Mouse (Mus musculus) embryo, embryonic 10 days (tissue): ENCODE measurements at regions not wholly inside any gene's neighbourhood (a gene's known extent, or its start where the extent isn't known, plus 50 kb on each side); places are given as distances from the start of the nearest gene placed in this dataset.

ENCODE experiments used
- DNase-seq: peaks from one replicate; pipeline ENCODE4 v3.0.0-alpha.2; 2015; ENCODE audit warnings: low spot score

GRCm38 (mm10) chr1:83835965-83836364 is 428.0 kb upstream of the Sphkap start:
- DNase-seq, result no peak

GRCm38 (mm10) chr1:83832946-83833345 is 424.9 kb upstream of the Sphkap start:
- no peak for DNase-seq

GRCm38 (mm10) chr1:83831900-83832535 is 424.0 kb upstream of the Sphkap start:
- DNase-seq, result no peak

GRCm38 (mm10) chr1:83830025-83830645 is 422.1 kb upstream of the Sphkap start:
- no peak for DNase-seq

- DNase-seq, result peak; percentile 32
Measured at GRCm38 (mm10) chr1:83811162-83811561, 403.2 kb upstream of the Sphkap start.

- DNase-seq, result no peak
Measured at GRCm38 (mm10) chr1:83808432-83808831, 400.4 kb upstream of the Sphkap start.

- DNase-seq, result no peak
Measured at GRCm38 (mm10) chr1:83803345-83804041, 395.5 kb upstream of the Sphkap start.

- no peak for DNase-seq
Measured at GRCm38 (mm10) chr1:83801759-83802158, 393.8 kb upstream of the Sphkap start.

- no peak for DNase-seq
Measured at GRCm38 (mm10) chr1:83796961-83797891, 389.2 kb upstream of the Sphkap start.

- no peak for DNase-seq
Measured at GRCm38 (mm10) chr1:83777151-83777550, 369.2 kb upstream of the Sphkap start.

GRCm38 (mm10) chr1:83771160-83771559 is 363.2 kb upstream of the Sphkap start:
- DNase-seq, result no peak

GRCm38 (mm10) chr1:83761499-83761898 is 353.5 kb upstream of the Sphkap start:
- no peak for DNase-seq

- DNase-seq, result no peak
Measured at GRCm38 (mm10) chr1:83756866-83757265, 348.9 kb upstream of the Sphkap start.

- no peak for DNase-seq
Measured at GRCm38 (mm10) chr1:83755336-83755735, 347.3 kb upstream of the Sphkap start.

GRCm38 (mm10) chr1:83752976-83753375 is 345.0 kb upstream of the Sphkap start:
- DNase-seq, result no peak

GRCm38 (mm10) chr1:83748974-83749373 is 341.0 kb upstream of the Sphkap start:
- DNase-seq, result peak; percentile 20

- no peak for DNase-seq
Measured at GRCm38 (mm10) chr1:83748061-83748460, 340.1 kb upstream of the Sphkap start.

GRCm38 (mm10) chr1:83747412-83747811 is 339.4 kb upstream of the Sphkap start:
- no peak for DNase-seq

- DNase-seq, result peak; percentile 87
Measured at GRCm38 (mm10) chr1:83746036-83746435, 338.0 kb upstream of the Sphkap start.

GRCm38 (mm10) chr1:83736428-83737117 is 328.6 kb upstream of the Sphkap start:
- DNase-seq, result peak; percentile 73

GRCm38 (mm10) chr1:83731682-83732081 is 323.7 kb upstream of the Sphkap start:
- DNase-seq, result no peak

- no peak for DNase-seq
Measured at GRCm38 (mm10) chr1:83728810-83729209, 320.8 kb upstream of the Sphkap start.
